Mouse (Mus musculus): ENCODE measurements at regions not wholly inside any gene's neighbourhood (a gene's known extent, or its start where the extent isn't known, plus 50 kb on each side); places are given as distances from the start of the nearest gene placed in this dataset.

GRCm38 (mm10) chr4:32074399-32075296 is 110.8 kb downstream of the Map3k7 start:
- DNase-seq = no peak

GRCm38 (mm10) chr4:32076391-32076925 is 112.6 kb downstream of the Map3k7 start:
- DNase-seq = no peak

GRCm38 (mm10) chr4:32083456-32083855 is 119.6 kb downstream of the Map3k7 start:
- no peak for DNase-seq

- DNase-seq = no peak
These were observed 120.5 kb downstream of the Map3k7 start for GRCm38 (mm10) chr4:32084250-32084869.

GRCm38 (mm10) chr4:32085040-32085439 is 121.1 kb downstream of the Map3k7 start:
- DNase-seq = no peak

GRCm38 (mm10) chr4:32091086-32091485 is 127.2 kb downstream of the Map3k7 start:
- no peak for DNase-seq

GRCm38 (mm10) chr4:32092320-32093041 is 128.6 kb downstream of the Map3k7 start:
- no peak for DNase-seq

GRCm38 (mm10) chr4:32098233-32098632 is 134.3 kb downstream of the Map3k7 start:
- no peak for DNase-seq

- peak; percentile 1 for DNase-seq
These were observed 137.1 kb downstream of the Map3k7 start for GRCm38 (mm10) chr4:32101002-32101401.

GRCm38 (mm10) chr4:32106664-32107171 is 131.9 kb upstream of the Bach2 start:
- DNase-seq = no peak

- DNase-seq = no peak
These were observed 116.3 kb upstream of the Bach2 start for GRCm38 (mm10) chr4:32122320-32122719.

GRCm38 (mm10) chr4:32126828-32127227 is 111.8 kb upstream of the Bach2 start:
- no peak for DNase-seq

- DNase-seq = no peak
These were observed 108.0 kb upstream of the Bach2 start for GRCm38 (mm10) chr4:32130594-32130993.

- no peak for DNase-seq
These were observed 106.8 kb upstream of the Bach2 start for GRCm38 (mm10) chr4:32131819-32132218.

GRCm38 (mm10) chr4:32136151-32136550 is 102.5 kb upstream of the Bach2 start:
- DNase-seq = no peak

GRCm38 (mm10) chr4:32137243-32137642 is 101.4 kb upstream of the Bach2 start:
- DNase-seq = no peak

GRCm38 (mm10) chr4:32137966-32138365 is 100.6 kb upstream of the Bach2 start:
- no peak for DNase-seq

GRCm38 (mm10) chr4:32139586-32139985 is 99.0 kb upstream of the Bach2 start:
- DNase-seq = no peak

- no peak for DNase-seq
These were observed 98.5 kb upstream of the Bach2 start for GRCm38 (mm10) chr4:32140068-32140467.

GRCm38 (mm10) chr4:32142198-32142597 is 96.4 kb upstream of the Bach2 start:
- DNase-seq = no peak

GRCm38 (mm10) chr4:32147146-32147545 is 91.5 kb upstream of the Bach2 start:
- no peak for DNase-seq

- DNase-seq = no peak
These were observed 90.0 kb upstream of the Bach2 start for GRCm38 (mm10) chr4:32148597-32148996.

GRCm38 (mm10) chr4:32149171-32149570 is 89.4 kb upstream of the Bach2 start:
- no peak for DNase-seq
